Mouse (Mus musculus) liver, embryonic 16.5 days (tissue): Measurements from ENCODE around the gene Pcsk5. TPM values are rescaled to one million over a fixed set of nuclear protein-coding genes. Genes with fewer than 3 reads are reported as not detected.

ENCODE experiments used
- ATAC-seq: fragments of 200-750 bp; cut with Nextera tagmentation; 2 replicates; pipeline ENCODE4 v1.8.0; 2017; ENCODE audit warnings: low read depth, mild to moderate bottlenecking, moderate number of reproducible peaks, moderate library complexity
- H3K27ac ChIP-seq: fragments of 300-500 bp; sonication (generic); 2 replicates; pipeline ENCODE4 v1.5.1; 2014; ENCODE audit warnings: mild to moderate bottlenecking, low read length
- H3K27me3 ChIP-seq: fragments of 300-500 bp; sonication (generic); 2 replicates; pipeline ENCODE4 v1.6.1; 2014; ENCODE audit warnings: low read depth, low read length, mixed read lengths; ENCODE audit not compliant: control insufficient read depth, insufficient read depth
- H3K36me3 ChIP-seq: fragments of 300-500 bp; sonication (generic); 2 replicates; pipeline ENCODE4 v1.6.1; 2014; ENCODE audit warnings: mild to moderate bottlenecking; ENCODE audit not compliant: control insufficient read depth, insufficient read depth
- H3K4me1 ChIP-seq: fragments of 300-500 bp; sonication (generic); 2 replicates; pipeline ENCODE4 v1.6.1; 2014; ENCODE audit warnings: low read depth, low read length, mixed read lengths; ENCODE audit not compliant: control insufficient read depth
- H3K4me2 ChIP-seq: fragments of 300-500 bp; sonication (generic); 2 replicates; pipeline ENCODE4 v1.6.1; 2014; ENCODE audit warnings: low read depth, low read length, mixed read lengths
- H3K4me3 ChIP-seq: fragments of 300-500 bp; sonication (generic); 2 replicates; pipeline ENCODE4 v1.5.1; 2014; ENCODE audit warnings: low read depth, mild to moderate bottlenecking, low read length
- H3K9ac ChIP-seq: fragments of 300-500 bp; sonication (generic); 2 replicates; pipeline ENCODE4 v1.6.1; 2014; ENCODE audit warnings: low read depth, low read length
- H3K9me3 ChIP-seq: fragments of 300-500 bp; sonication (generic); replicated peaks from 2 replicates; pipeline ENCODE4 v1.6.1; 2016; ENCODE audit warnings: low read length; ENCODE audit not compliant: control insufficient read depth
- WGBS: fragments of 180-500 bp; shearing (Covaris S2); extraction: QIAGEN DNeasy Blood & Tissue Kit; methylation state at CpG from one replicate; pipeline ENCODE4 v1.1.7; 2014; ENCODE audit not compliant: insufficient replicate concordance; 5-methylcytosine and 5-hydroxymethylcytosine counted together
- polyA plus RNA-seq: library from polyadenylated mRNA; unstranded; fragments of >200 nt; fragmentation: Nextera tagmentation; extraction: Ambion mirVana; gene quantifications from 2 replicates; pipeline ENCODE4 v1.2.1, GENCODE M21; 2015

Pcsk5 gene
- polyA plus RNA-seq, 1 experiment from 2014 or later, result 2.4 TPM

DNA sequence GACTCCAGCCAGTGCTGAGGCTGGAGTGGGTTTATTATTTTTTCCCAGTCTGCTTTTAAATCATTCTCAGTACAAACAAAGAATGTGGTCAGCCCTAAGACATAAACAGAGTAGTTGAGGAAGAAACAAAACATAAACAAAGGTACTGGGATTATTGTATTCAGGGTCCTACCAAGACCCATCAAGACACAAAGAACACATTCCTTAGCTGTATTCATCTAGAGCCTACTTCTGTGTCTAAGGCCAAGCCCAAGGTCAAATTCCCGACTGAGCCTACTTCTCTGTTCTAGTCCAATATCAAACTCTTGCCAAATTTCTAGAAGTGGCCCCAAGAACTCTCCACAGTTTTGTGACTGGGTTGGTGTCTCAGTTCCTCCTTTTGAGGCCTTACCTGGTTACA, 419.6 kb downstream of the Pcsk5 start:
- no peak overlapping the region for H3K4me3 ChIP-seq
- no peaks in the 10 kb centered on the region for H3K36me3 ChIP-seq
- WGBS, result 63% methylated on average over 1 of the region's 1 CpGs
- no peak overlapping the region for H3K27ac ChIP-seq
- H3K9ac ChIP-seq, result no peak overlapping the region
- no peaks in the 10 kb centered on the region for H3K9me3 ChIP-seq
- H3K27me3 ChIP-seq, result no peaks in the 10 kb centered on the region
- ATAC-seq, result no peak
- no peak overlapping the region for H3K4me2 ChIP-seq
- H3K4me1 ChIP-seq, result no peaks in the 10 kb centered on the region

DNA sequence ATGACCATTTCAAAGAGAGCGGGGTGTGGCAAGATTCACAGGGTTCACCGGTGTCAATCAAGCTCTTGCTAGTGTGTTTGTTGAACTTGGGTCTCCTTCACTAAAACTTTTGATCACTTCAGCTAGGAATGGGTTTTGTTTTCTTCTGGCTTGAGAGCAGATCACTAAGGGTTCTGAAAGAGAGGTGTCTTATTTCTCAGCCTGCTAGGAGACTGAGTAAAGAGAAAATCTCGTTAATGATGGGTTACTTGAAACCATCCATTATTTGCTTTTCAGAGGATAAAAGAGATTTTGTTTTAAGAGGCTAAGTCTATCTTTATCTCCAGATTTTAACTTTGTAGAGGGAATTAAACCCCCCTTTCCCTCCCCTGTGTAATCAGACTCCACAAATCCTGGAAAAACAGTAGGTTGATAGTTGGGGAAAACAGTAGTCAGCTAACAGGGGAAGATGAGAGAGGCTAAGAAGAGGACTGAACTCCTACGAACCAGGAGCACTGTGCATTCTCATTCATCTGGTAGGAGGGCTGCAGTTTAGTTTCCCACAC, 424.4 kb downstream of the Pcsk5 start:
- Histone ChIP-seq H3K27ac (no peak overlapping the region), H3K27me3 (no peaks in the 10 kb centered on the region), H3K4me3 (no peak overlapping the region), H3K4me1 (no peaks in the 10 kb centered on the region), H3K36me3 (no peaks in the 10 kb centered on the region), H3K9me3 (no peaks in the 10 kb centered on the region), H3K9ac (no peak overlapping the region), H3K4me2 (no peak overlapping the region)
- WGBS, result 54% methylated on average over 4 of the region's 4 CpGs
- no peak for ATAC-seq

DNA sequence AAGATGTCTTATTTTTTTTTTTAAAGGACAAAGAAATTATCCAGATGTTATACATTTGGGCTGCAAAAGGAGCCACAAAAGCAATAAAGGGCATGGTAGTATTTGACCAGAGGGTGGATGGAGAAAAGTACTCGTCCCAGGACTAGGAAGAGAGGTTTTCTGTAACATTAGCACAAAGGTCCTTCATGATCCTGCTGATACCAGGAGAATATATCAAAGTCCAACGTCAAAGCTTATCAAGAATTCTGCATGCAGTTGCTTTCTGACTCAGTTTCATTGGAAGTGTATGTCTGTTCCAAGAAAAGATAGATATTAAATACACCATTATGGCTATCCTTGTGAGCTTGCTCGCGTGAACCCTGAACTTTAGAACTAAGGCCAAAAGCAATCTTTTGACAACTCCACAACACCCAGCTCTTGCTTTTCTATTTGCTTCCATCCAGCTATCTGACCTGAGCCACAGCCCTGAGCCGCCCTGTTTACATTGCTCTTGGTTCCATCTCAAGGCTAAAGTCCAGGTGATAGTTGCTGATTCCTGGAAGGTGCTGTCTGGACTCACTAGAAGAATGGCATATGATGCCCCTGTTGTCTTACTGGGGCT, 426.9 kb downstream of the Pcsk5 start:
- WGBS, result 37% methylated on average over 5 of the region's 5 CpGs
- H3K9me3 ChIP-seq, result no peaks in the 10 kb centered on the region
- no peaks in the 10 kb centered on the region for H3K36me3 ChIP-seq
- H3K27me3 ChIP-seq, result no peaks in the 10 kb centered on the region
- no peaks in the 10 kb centered on the region for H3K4me1 ChIP-seq
- H3K27ac ChIP-seq, result peak overlapping the region; percentile 60
- no peak overlapping the region for H3K4me2 ChIP-seq
- ATAC-seq, result peak; percentile 78
- H3K4me3 ChIP-seq, result no peak overlapping the region
- no peak overlapping the region for H3K9ac ChIP-seq

DNA sequence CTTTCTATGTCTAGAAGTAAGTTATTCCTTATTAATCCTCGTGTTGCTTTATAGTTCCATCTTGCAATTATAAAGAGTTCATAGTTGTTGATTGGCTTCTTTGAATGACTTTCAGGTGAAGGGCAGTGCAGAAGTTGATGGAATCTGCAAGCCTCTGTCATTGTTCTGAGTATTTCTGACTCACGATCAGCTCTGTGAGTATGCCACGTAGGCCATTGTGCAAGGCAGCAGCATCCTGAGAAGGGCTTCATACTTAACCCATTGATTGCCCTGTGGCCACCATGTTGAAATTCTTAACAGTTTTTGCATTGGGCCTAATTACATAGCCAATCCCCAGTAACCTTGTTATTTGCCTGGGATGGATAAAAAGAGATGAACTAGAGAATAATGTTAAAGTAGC, 428.1 kb downstream of the Pcsk5 start:
- Histone ChIP-seq H3K36me3 (no peaks in the 10 kb centered on the region), H3K4me1 (no peaks in the 10 kb centered on the region), H3K27ac (no peak overlapping the region), H3K27me3 (no peaks in the 10 kb centered on the region), H3K9me3 (no peaks in the 10 kb centered on the region), H3K9ac (no peak overlapping the region), H3K4me2 (no peak overlapping the region), H3K4me3 (no peak overlapping the region)
- no peak for ATAC-seq
- WGBS, result 38% methylated on average over 3 of the region's 3 CpGs

DNA sequence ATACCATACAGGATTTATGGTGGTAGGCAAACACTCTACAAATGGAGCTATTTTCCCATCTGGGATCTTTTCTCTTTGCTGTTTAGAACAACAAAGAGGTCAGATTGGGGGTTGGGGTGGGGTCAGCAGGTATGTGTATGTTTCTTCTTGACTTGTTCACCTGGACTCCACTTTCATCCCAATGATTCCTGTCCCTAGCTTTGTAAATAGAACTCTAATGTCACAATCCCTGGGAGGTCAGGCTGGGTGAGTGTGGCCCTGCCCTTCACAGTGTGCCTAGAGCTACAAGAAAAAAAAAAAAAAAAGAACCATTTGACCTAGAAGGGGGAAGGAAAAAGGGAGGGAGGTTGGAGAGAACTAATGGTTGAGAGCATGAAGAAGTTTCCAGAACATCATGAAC, 428.8 kb downstream of the Pcsk5 start:
- no peak overlapping the region for H3K4me3 ChIP-seq
- H3K9ac ChIP-seq, result no peak overlapping the region
- H3K27ac ChIP-seq, result no peak overlapping the region
- H3K27me3 ChIP-seq, result no peaks in the 10 kb centered on the region
- H3K4me2 ChIP-seq, result no peak overlapping the region
- H3K9me3 ChIP-seq, result no peaks in the 10 kb centered on the region
- no peaks in the 10 kb centered on the region for H3K4me1 ChIP-seq
- no peaks in the 10 kb centered on the region for H3K36me3 ChIP-seq
- ATAC-seq, result peak; percentile 68

DNA sequence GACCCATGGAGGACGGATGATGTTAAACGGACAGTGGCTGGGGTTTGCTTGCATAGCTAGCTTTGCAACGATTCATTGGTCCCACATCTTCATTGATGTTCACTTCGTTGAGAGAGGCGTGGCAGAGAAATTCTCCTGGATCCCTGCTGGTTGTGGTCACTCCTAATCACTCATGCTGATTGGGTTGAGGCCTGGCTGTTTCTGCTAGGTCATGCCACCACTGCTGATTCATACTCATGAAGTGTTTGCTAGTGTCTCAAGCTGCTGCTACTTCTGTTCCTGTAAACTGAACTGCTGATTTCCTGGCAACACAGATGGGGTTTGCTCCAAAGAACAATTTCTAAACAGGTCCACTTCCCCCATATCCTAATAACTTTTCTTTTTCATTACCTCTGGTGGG, 430.6 kb downstream of the Pcsk5 start:
- no peaks in the 10 kb centered on the region for H3K27me3 ChIP-seq
- H3K9ac ChIP-seq, result no peak overlapping the region
- H3K4me2 ChIP-seq, result no peak overlapping the region
- peak; percentile 72 for ATAC-seq
- WGBS, result 66% methylated on average over 5 of the region's 5 CpGs
- no peak overlapping the region for H3K4me3 ChIP-seq
- no peaks in the 10 kb centered on the region for H3K36me3 ChIP-seq
- no peaks in the 10 kb centered on the region for H3K9me3 ChIP-seq
- H3K27ac ChIP-seq, result no peak overlapping the region
- no peaks in the 10 kb centered on the region for H3K4me1 ChIP-seq

DNA sequence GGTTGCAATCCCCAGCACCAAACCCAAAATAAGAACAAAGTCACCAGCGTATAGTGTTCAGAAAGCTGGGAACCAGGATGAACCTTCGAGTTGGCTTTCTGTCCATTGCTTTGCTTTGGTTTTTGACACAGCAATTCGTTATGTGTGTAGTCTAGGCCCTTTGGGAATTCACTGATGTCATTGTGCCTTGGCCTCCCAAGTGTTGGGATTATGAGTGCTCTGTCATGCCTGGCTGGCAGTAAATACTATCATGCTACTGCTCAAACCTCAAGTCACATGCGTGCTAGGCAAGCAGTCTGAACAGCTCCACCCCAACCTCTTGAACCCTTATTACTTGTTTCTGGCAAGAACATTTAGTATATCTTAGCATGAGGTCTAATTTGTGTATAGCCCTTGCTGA, 434.3 kb downstream of the Pcsk5 start:
- no peaks in the 10 kb centered on the region for H3K27me3 ChIP-seq
- no peak for ATAC-seq
- peaks cover 11% of the 10 kb centered on the region for H3K36me3 ChIP-seq

DNA sequence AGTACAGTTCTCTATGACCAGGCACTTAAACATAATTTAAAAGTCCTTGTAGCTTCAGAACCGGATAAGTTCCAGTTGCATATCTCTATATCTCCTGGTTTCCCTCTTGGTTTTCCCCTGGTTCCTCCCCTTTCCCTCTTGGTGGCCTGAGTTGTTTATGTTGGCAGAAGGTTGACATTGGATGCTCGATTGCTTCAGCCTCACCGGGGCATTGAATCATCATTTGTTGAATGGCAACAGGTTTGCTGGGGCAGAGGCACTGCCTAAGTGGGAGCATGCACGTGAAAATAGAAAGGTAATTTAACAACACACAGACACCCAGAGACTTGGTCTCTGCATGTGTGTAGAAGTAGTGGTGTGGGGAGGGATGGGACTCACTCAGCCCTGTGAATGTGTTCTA, 436.9 kb downstream of the Pcsk5 start:
- H3K4me1 ChIP-seq, result peaks cover 5% of the 10 kb centered on the region
- no peaks in the 10 kb centered on the region for H3K27me3 ChIP-seq
- no peaks in the 10 kb centered on the region for H3K9me3 ChIP-seq
- no peak overlapping the region for H3K27ac ChIP-seq
- no peak overlapping the region for H3K9ac ChIP-seq
- no peak for ATAC-seq
- WGBS, result 68% methylated on average over 4 of the region's 4 CpGs
- H3K36me3 ChIP-seq, result peaks cover 13% of the 10 kb centered on the region
- H3K4me2 ChIP-seq, result no peak overlapping the region
- H3K4me3 ChIP-seq, result no peak overlapping the region

More for the DNA sequence above, 434.3 kb downstream of the Pcsk5 start:
- no peak overlapping the region for H3K9ac ChIP-seq
- H3K9me3 ChIP-seq, result no peaks in the 10 kb centered on the region
- H3K27ac ChIP-seq, result no peak overlapping the region
- H3K4me1 ChIP-seq, result no peaks in the 10 kb centered on the region
- H3K4me3 ChIP-seq, result no peak overlapping the region
- WGBS, result 68% methylated on average over 4 of the region's 4 CpGs
- H3K4me2 ChIP-seq, result no peak overlapping the region

DNA sequence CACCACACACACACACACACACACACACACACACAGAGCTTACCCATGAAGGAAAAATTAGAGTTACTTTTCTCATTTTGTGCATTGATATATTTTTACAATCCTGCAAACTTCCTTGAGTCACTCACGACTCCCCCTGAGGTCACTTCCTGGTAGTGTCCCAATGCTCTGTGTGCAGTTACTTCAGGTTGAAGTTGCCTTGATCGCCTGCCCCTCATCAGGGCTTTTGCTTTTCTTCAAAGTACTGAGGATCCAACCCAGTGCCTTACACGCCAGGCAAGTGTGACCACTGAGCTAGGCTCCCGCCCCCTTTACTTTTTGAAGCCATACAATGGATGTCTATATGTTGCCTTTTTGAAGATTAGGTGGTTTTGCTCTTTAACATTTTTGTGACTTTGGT, 437.5 kb downstream of the Pcsk5 start:
- no peak overlapping the region for H3K4me2 ChIP-seq
- peaks cover 10% of the 10 kb centered on the region for H3K4me1 ChIP-seq
- WGBS, result 72% methylated on average over 4 of the region's 4 CpGs
- ATAC-seq, result no peak
- H3K9me3 ChIP-seq, result no peaks in the 10 kb centered on the region
- H3K9ac ChIP-seq, result no peak overlapping the region
- no peaks in the 10 kb centered on the region for H3K27me3 ChIP-seq
- H3K4me3 ChIP-seq, result no peak overlapping the region
- H3K27ac ChIP-seq, result no peak overlapping the region
- H3K36me3 ChIP-seq, result peaks cover 13% of the 10 kb centered on the region
